Mouse (Mus musculus) embryonic facial prominence, embryonic 11.5 days (tissue): ENCODE data around the gene Tulp3. TPM values are rescaled to one million over a fixed set of nuclear protein-coding genes. Genes with fewer than 3 reads are reported as not detected.

Source experiments
- ATAC-seq: fragments of 200-750 bp; cut with Nextera tagmentation; replicated peaks from 2 replicates; pipeline ENCODE4 v1.8.0; 2017; ENCODE audit warnings: low read depth; ENCODE audit not compliant: insufficient number of reproducible peaks, low FRiP score, low TSS enrichment
- DNase-seq: peaks from one replicate; pipeline ENCODE4 v3.0.0-alpha.2; 2015; ENCODE audit warnings: low spot score
- H3K27ac ChIP-seq: fragments of 300-500 bp; sonication (generic); replicated peaks from 2 replicates; pipeline ENCODE4 v1.5.1; 2014; ENCODE audit warnings: mild to moderate bottlenecking, low read depth, low read length, control low read depth
- H3K27me3 ChIP-seq: fragments of 300-500 bp; sonication (generic); 2 replicates; pipeline ENCODE4 v1.6.1; 2014; ENCODE audit warnings: mild to moderate bottlenecking, low read length, moderate library complexity, mixed read lengths; ENCODE audit not compliant: control insufficient read depth, insufficient read depth
- H3K36me3 ChIP-seq: fragments of 300-500 bp; sonication (generic); replicated peaks from 2 replicates; pipeline ENCODE4 v1.6.1; 2014; ENCODE audit warnings: low read depth, mild to moderate bottlenecking, low read length, moderate library complexity, mixed read lengths; ENCODE audit not compliant: control insufficient read depth, insufficient read depth
- H3K4me1 ChIP-seq: fragments of 300-500 bp; sonication (generic); 2 replicates; pipeline ENCODE4 v1.6.1; 2014; ENCODE audit warnings: low read length, mixed read lengths; ENCODE audit not compliant: control insufficient read depth, insufficient read depth
- H3K4me2 ChIP-seq: fragments of 300-500 bp; sonication (generic); 2 replicates; pipeline ENCODE4 v1.6.1; 2014; ENCODE audit warnings: low read depth, mild to moderate bottlenecking, control low read depth, low read length, moderate library complexity
- H3K4me3 ChIP-seq: fragments of 300-500 bp; sonication (generic); 2 replicates; pipeline ENCODE4 v1.5.1; 2014; ENCODE audit warnings: low read depth, low read length, control low read depth
- H3K9ac ChIP-seq: fragments of 300-500 bp; sonication (generic); replicated peaks from 2 replicates; pipeline ENCODE4 v1.6.1; 2014; ENCODE audit warnings: mild to moderate bottlenecking, control low read depth, low read length
- H3K9me3 ChIP-seq: fragments of 300-500 bp; sonication (generic); replicated peaks from 2 replicates; pipeline ENCODE4 v1.6.1; 2016; ENCODE audit warnings: mild to moderate bottlenecking, low read length, inconsistent platforms, mixed read lengths; ENCODE audit not compliant: control insufficient read depth
- WGBS: fragments of 180-500 bp; shearing (Covaris S2); extraction: QIAGEN DNeasy Blood & Tissue Kit; methylation state at CpG from one replicate; pipeline ENCODE4 v1.1.7; 2014; 5-methylcytosine and 5-hydroxymethylcytosine counted together
- polyA plus RNA-seq: library from polyadenylated mRNA; unstranded; fragments of >200 nt; fragmentation: Nextera tagmentation; extraction: Ambion mirVana; gene quantifications from 2 replicates; pipeline ENCODE4 v1.2.1, GENCODE M21; 2014

The Tulp3 gene
- polyA plus RNA-seq, 1 experiment from 2014 or later: 16.6 TPM

DNA sequence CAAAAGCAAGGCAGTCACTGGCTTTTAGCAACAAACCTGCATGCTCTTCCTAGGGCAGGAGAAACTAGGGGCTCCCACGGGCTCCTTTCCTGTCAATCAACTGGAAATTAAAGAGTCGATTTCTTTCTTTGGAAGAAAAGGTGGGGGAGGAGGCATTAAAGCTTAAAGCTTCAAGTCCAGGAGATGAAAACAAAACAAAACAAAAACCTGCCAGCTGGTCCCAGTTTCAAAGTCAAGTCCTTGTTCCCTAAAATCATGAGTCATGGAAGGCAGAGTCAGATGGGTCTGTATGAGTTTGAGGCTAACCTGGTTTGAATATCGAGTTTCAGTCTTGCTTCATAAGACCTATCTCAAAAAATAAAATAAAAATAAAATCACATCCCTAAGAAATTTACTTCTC is 1.5 kb downstream of the Tulp3 start:
- Histone ChIP-seq H3K27me3 (no peaks in the 10 kb centered on the region), H3K36me3 (peaks cover 2% of the 10 kb centered on the region), H3K9ac (no peak overlapping the region), H3K9me3 (no peaks in the 10 kb centered on the region), H3K4me3 (no peak overlapping the region), H3K4me1 (no peaks in the 10 kb centered on the region), H3K4me2 (no peak overlapping the region), H3K27ac (no peak overlapping the region)
- ATAC-seq (no peak), DNase-seq (no peak)
- 39% methylated on average over 3 of the region's 3 CpGs for WGBS

- ATAC-seq (no peak), DNase-seq (no peak)
- H3K27me3 ChIP-seq: no peaks in the 10 kb centered on the region
- 39% methylated on average over 7 of the region's 7 CpGs for WGBS
- no peaks in the 10 kb centered on the region for H3K9me3 ChIP-seq
- no peak overlapping the region for H3K4me3 ChIP-seq
- no peaks in the 10 kb centered on the region; the same call in 1 of the 2 replicates for H3K36me3 ChIP-seq
- H3K4me2 ChIP-seq: no peak overlapping the region
- H3K27ac ChIP-seq: no peak overlapping the region
- H3K4me1 ChIP-seq: no peaks in the 10 kb centered on the region
- no peak overlapping the region for H3K9ac ChIP-seq
These were observed 5.9 kb downstream of the Tulp3 start for GRCm38 (mm10) chr6:128349711-128350110.

GRCm38 (mm10) chr6:128346782-128347181 is 8.9 kb downstream of the Tulp3 start:
- 89% methylated on average over 6 of the region's 6 CpGs for WGBS
- Histone ChIP-seq H3K9ac (no peak overlapping the region), H3K36me3 (no peaks in the 10 kb centered on the region; the same call in 1 of the 2 replicates), H3K4me3 (no peak overlapping the region), H3K27ac (no peak overlapping the region), H3K9me3 (no peaks in the 10 kb centered on the region), H3K27me3 (no peaks in the 10 kb centered on the region), H3K4me1 (no peaks in the 10 kb centered on the region), H3K4me2 (no peak overlapping the region)
- ATAC-seq (no peak), DNase-seq (no peak)

DNA sequence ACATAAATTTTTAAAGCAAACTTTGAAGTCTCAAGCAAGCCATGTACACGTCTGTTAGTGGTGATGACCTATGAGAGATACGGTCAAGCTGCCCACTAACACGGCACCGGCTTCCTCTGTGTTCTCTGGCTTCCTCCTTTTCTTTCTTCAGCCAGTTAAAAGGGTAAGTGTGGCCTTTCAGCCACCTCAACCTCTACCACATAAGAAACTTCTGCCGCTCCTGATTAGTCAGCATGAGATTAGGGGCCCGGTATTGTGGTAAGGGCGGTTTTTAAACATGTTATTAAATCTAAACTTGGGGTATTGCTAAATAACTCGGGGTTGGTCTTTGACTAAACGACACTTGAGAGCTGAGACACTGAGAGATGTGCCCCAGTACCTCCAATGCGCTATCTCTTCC is 10.0 kb downstream of the Tulp3 start:
- 87% methylated on average over 10 of the region's 10 CpGs for WGBS
- Histone ChIP-seq H3K4me3 (no peak overlapping the region), H3K4me2 (no peak overlapping the region), H3K9me3 (no peaks in the 10 kb centered on the region), H3K9ac (no peak overlapping the region), H3K36me3 (no peaks in the 10 kb centered on the region), H3K27ac (no peak overlapping the region), H3K27me3 (no peaks in the 10 kb centered on the region), H3K4me1 (no peaks in the 10 kb centered on the region)
- ATAC-seq: no peak
- DNase-seq: no peak

DNA sequence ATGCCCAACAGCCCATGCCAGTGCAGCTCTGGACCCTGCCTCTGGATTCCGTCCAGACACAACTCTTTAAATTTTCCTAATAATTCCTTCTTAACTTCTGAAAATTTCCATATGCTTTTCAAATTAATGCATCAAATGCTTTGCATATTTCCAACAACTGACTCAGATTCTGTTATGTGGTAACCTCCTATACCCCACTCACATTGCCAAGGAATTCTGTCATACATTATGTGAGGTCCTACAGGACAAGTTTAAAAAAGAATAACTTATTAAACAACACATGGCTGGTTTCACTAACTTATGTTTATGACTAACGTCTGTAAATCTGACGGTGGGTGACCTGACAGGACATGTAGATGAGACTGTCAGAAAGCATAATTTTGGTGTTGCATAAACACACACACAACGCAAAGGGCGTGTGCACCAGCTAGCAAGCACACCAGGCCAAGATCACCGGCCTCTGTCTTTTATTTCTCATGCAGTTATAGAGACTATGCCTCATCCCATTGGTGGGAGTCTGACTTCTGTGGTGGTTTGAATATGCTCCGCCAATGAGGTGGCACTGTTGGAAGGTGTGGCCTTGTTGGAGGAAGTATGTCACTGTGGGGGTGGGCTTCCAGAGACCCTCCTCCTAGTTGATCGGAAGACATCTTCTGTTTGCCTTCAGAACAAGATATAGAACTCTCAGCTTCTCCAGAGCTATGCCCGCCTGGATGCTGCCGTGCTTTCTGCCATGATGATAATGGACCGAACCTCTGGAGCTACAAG is 13.5 kb downstream of the Tulp3 start:
- H3K27me3 ChIP-seq: no peaks in the 10 kb centered on the region
- DNase-seq: no peak
- no peaks in the 10 kb centered on the region for H3K4me1 ChIP-seq
- no peak overlapping the region for H3K9ac ChIP-seq
- no peak for ATAC-seq
- H3K9me3 ChIP-seq: no peaks in the 10 kb centered on the region
- no peak overlapping the region for H3K27ac ChIP-seq
- WGBS: 94% methylated on average over 11 of the region's 11 CpGs
- no peak overlapping the region for H3K4me2 ChIP-seq
- H3K4me3 ChIP-seq: no peak overlapping the region
- no peaks in the 10 kb centered on the region for H3K36me3 ChIP-seq

GRCm38 (mm10) chr6:128338876-128339275 is 16.8 kb downstream of the Tulp3 start:
- Histone ChIP-seq H3K36me3 (no peaks in the 10 kb centered on the region), H3K9ac (no peak overlapping the region), H3K27ac (no peak overlapping the region), H3K4me2 (no peak overlapping the region), H3K4me1 (no peaks in the 10 kb centered on the region), H3K27me3 (no peaks in the 10 kb centered on the region), H3K4me3 (no peak overlapping the region), H3K9me3 (no peaks in the 10 kb centered on the region)
- 36% methylated on average over 5 of the region's 5 CpGs for WGBS
- ATAC-seq: no peak; the same call in 1 of the 2 replicates
- DNase-seq: peak; percentile 41

GRCm38 (mm10) chr6:128337467-128337866 is 18.2 kb downstream of the Tulp3 start:
- H3K4me1 ChIP-seq: no peaks in the 10 kb centered on the region
- H3K27me3 ChIP-seq: no peaks in the 10 kb centered on the region
- H3K27ac ChIP-seq: no peak overlapping the region
- ATAC-seq: no peak
- no peaks in the 10 kb centered on the region for H3K9me3 ChIP-seq
- H3K4me2 ChIP-seq: no peak overlapping the region
- no peak overlapping the region for H3K9ac ChIP-seq
- no peak for DNase-seq
- H3K36me3 ChIP-seq: no peaks in the 10 kb centered on the region; the same call in 1 of the 2 replicates
- no peak overlapping the region for H3K4me3 ChIP-seq
- 82% methylated on average over 7 of the region's 7 CpGs for WGBS

DNA sequence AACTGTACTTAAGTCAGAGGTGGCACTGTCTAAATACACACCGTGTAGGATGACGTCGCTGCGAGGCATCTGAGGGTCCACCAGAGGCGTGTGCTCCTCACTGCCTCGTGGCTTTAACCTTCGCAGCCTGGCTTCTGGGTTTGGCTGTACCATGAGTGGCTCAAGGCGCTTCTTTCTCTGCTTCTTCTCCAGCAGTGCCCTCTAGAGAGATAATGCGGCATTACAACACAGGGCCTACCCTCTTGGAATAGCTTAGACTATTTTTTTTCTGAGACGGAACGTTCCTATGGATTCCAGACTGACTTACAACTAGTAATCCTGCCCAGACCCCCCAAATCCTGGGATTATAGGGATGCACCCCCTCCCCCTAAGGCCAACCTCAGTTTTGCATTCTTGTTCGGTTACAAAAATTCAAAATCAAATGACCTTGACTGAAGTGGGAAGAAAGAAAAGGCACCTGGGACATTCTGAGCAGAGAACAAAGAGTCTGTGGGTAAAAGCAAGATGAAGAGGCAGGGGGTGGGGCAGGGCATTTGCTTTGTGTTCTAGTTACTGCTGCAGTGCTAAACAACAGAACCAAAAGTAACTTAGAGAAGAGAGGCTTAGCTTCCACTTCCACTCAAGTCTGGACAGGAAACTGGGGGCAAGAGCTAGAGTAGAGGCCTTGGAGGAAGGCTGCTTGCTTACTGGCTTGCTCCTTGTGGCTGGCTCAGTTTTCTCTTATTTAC is 21.1 kb downstream of the Tulp3 start:
- no peak overlapping the region for H3K4me3 ChIP-seq
- no peaks in the 10 kb centered on the region for H3K9me3 ChIP-seq
- no peaks in the 10 kb centered on the region for H3K4me1 ChIP-seq
- peak; percentile 85 for DNase-seq
- no peak overlapping the region for H3K9ac ChIP-seq
- ATAC-seq: peak; percentile 66; the same call in 1 of the 2 replicates
- H3K27me3 ChIP-seq: no peaks in the 10 kb centered on the region
- H3K4me2 ChIP-seq: no peak overlapping the region
- H3K36me3 ChIP-seq: no peaks in the 10 kb centered on the region; the same call in 1 of the 2 replicates
- 17% methylated on average over 12 of the region's 12 CpGs for WGBS
- no peak overlapping the region for H3K27ac ChIP-seq
